Mouse (Mus musculus) stomach, adult 2 months (tissue): ENCODE measurements around the gene Numa1. TPM values are rescaled to one million over a fixed set of nuclear protein-coding genes. Genes with fewer than 3 reads are reported as not detected.

Source experiments
- polyA plus RNA-seq: library from polyadenylated mRNA; depleted of rRNA; stranded (reverse); fragments of >200 nt; gene quantifications from 2 replicates; pipeline ENCODE4 v1.2.3, GENCODE M21; 2012; rRNA removed

Numa1 gene
- polyA plus RNA-seq, result 30.8 and 33.0 TPM in 2 replicates

DNA sequence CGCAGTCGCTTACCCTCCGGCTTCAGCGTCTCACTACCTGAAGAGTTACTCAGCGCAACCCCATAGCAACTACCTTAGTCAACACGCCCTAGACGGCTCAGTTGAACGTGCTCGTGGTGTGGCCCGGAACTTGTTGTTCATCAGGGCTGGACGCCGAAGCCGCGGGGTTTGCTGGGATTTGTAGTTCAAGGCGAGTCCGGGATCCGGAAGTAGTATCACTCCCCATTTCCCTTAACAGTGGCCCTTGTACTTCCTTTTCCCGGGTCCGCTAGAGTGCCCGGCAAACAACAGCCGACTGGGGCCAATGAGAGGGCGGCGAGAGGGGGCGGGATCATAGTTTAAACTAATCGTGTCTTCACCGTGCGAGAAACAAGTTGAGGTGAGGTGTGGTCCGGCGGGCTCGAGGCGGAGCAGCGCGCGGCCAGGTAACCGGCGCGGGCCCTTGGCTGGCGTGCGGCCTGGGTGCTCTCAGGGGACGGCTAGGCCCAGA, at the start of gene Numa1, which contains the start of gene Lrrc51:
Gene Numa1 (plus strand): TSS at position 361 of the 490 bp plus-strand sequence.
Gene Lrrc51 (minus strand): TSS at position 145 of the 490 bp plus-strand sequence.

DNA sequence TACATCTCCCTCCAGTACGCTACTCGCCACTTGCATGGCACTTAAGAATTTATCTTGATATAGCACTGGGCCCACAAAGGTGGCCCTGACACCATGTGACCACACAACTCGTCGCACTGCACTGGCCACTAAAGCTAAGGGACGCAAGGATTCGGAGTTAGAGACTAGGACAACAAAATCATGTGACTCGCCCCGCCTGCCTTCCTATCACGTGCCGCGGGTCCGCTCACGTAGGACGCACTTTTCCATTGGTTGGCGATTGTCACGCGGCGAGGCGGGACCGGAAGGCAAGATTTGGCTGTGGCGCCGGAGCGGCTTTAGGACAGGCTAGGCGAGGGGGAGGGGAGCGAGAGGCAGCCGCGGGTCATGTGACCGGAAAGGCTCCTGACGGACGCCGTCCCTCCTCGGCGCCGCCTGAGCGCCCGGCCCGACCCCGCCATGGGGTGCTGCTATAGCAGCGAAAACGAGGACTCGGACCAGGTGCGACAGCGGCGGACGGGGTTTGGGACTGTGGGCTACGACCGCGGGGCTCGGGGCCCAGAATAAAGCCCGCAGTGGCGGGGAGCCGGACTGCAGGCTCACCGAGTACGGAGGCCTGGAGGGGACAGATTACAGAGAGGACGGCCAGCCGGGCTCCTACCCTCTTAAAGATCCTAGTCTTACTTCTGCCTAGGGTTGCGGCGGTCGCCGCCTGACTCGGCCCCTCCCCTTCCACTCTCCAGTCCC, 28.2 kb upstream of the Numa1 start, which contains the start of gene Lamtor1:
Gene Lamtor1 (plus strand): TSS at position 344 of the 726 bp plus-strand sequence.

DNA sequence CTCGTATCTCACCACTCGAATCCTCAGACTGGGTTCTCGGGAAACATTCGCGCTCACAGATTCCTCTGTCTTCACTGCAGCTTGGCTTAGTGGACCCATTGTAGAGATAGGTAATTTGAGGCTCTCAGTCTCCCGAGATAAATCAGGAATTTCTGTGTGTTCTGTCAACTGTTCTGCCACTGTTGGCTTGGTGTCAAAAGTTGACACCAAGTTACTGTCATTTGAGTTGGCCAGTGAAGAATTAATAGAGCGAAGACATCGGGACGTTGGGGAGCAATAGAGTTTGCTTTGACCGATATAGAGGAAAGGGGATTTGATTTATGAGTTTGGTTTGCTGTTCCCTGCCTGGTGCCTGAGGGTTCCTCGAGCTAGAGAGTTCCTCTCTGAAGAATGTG, 27.6 kb upstream of the Numa1 start, which contains the start of gene Tomt:
Gene Tomt (minus strand): TSS at position 73 of the 395 bp plus-strand sequence.

DNA sequence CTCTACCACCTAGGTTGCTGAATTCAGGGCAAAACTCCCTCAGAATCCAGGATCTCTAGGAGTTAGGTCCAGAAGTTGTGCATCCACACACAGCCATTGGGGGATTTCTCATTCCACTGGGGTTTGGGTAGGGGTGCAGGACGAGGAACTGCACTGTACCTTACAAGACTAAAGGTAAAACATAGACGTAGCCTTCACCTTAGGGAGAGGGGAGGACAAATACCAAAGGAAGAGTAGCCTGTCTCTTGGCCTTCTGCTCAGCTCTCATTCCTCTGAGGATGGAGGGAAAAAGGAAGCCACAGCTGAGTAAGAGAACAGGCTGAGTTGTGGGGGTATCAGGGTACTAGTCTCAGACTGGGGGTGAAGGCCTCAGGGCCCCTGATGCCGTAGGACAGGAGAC, 84.7 kb downstream of the Numa1 start, which contains the start of gene Il18bp:
Gene Il18bp (minus strand): TSS at position 101 of the 400 bp plus-strand sequence.

Other genes starting within 250 kb of the Numa1 start
- 0.84 and 1.1 TPM in 2 replicates for gene Phox2a, start 115.8 kb upstream of the Numa1 start, polyA plus RNA-seq
- gene Inppl1, start 95.9 kb upstream of the Numa1 start, polyA plus RNA-seq, result 74.6 and 87.9 TPM in 2 replicates
- 5.5 and 6.8 TPM in 2 replicates for gene Folr2, start 76.9 kb upstream of the Numa1 start, polyA plus RNA-seq
- 34.4 and 45.5 TPM in 2 replicates for gene Anapc15, start 70.4 kb upstream of the Numa1 start, polyA plus RNA-seq
- 0.87 and 1.6 TPM in 2 replicates for gene Folr1, start 63.3 kb upstream of the Numa1 start, polyA plus RNA-seq
- gene Lamtor1, start 28.2 kb upstream of the Numa1 start, polyA plus RNA-seq, result 136 and 171 TPM in 2 replicates
- 0.04 TPM in 1 of 2 replicates, not detected in the other for gene Tomt, start 27.8 kb upstream of the Numa1 start, polyA plus RNA-seq
- 2.9 and 4.7 TPM in 2 replicates for gene Lrrc51, start 216 bp upstream of the Numa1 start, polyA plus RNA-seq
- gene Il18bp, start 84.6 kb downstream of the Numa1 start, polyA plus RNA-seq, result 1.9 and 2.6 TPM in 2 replicates
- gene Rnf121, start 131.4 kb downstream of the Numa1 start, polyA plus RNA-seq, result 10.6 and 12.9 TPM in 2 replicates
- 9.8 and 11.4 TPM in 2 replicates for gene Xndc1, start 131.4 kb downstream of the Numa1 start, polyA plus RNA-seq
- gene Xntrpc, start 131.6 kb downstream of the Numa1 start, polyA plus RNA-seq, result 0.27 and 0.56 TPM in 2 replicates
- 0.38 and 0.76 TPM in 2 replicates for gene Trpc2, start 149.0 kb downstream of the Numa1 start, polyA plus RNA-seq
- 2.2 and 4.2 TPM in 2 replicates for gene Art1, start 167.6 kb downstream of the Numa1 start, polyA plus RNA-seq
- gene Art5, start 175.4 kb downstream of the Numa1 start, polyA plus RNA-seq, result 0.16 and 0.40 TPM in 2 replicates
- 0.04 and 0.08 TPM in 2 replicates for gene Chrna10, start 182.7 kb downstream of the Numa1 start, polyA plus RNA-seq